Comparison of ENCODE assay signal across 19 mouse cellular contexts in the genomic region with DNA sequence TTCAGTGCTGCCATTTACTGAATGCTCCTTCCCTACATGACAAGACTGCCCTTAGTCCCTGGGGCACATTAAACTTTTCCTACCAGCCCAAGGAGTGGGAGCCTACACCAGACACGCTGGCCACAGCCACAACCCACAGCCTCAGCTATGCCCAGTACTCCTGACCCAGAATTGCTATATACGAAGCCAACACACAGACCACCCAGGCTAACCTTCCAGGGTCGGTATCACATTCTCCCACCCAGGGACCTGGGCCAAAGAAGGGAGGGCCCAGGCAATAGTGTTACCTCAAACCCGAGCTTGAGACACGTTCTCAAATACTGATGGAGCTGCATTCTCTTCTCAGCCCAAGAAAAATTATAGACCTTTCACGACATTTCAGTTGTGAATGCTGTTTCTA.
"Had no signal": no experiment of that assay in that cellular context is flagged by ENCODE, and none has a peak within 500 bp of the region (broad histone marks: within the 10 kb centered on the region; RNA-seq: fewer than 3 reads in every experiment).

No protein-coding gene starts in this region.

- H3K36me3 ChIP-seq: midbrain, embryonic 12.5 days; stomach, embryonic 15.5 days had no signal

- H3K9ac ChIP-seq: liver, embryonic 14.5 days; liver, postnatal 0 days; lung, embryonic 14.5 days; midbrain, embryonic 12.5 days; stomach, embryonic 15.5 days had no signal

- H3K4me3 ChIP-seq: layer of hippocampus, adult 2 months; midbrain, embryonic 12.5 days; myocyte; stomach, embryonic 15.5 days had no signal

- H3K4me2 ChIP-seq: liver, embryonic 11.5 days; lung, embryonic 14.5 days; midbrain, embryonic 12.5 days; stomach, embryonic 15.5 days had no signal

- H3K9me3 ChIP-seq: midbrain, embryonic 12.5 days; stomach, embryonic 15.5 days had no signal

- H3K27ac ChIP-seq: kidney, postnatal 0 days; layer of hippocampus, adult 2 months; liver, embryonic 14.5 days; macrophage; midbrain, embryonic 12.5 days; stomach, embryonic 15.5 days had no signal

- H3K27me3 ChIP-seq: stomach, embryonic 15.5 days had no signal

- ATAC-seq: liver, postnatal 0 days; lung, postnatal 0 days; midbrain, embryonic 16.5 days had no signal

- DNase-seq: kidney, adult 2 months; kidney, postnatal 25 days; layer of hippocampus, adult 9-11 months; liver, postnatal 0 days; lung, embryonic 14.5 days; retina, postnatal 1 day; right cerebral cortex, postnatal 25 days; spleen, adult 18-20 months; thymus, postnatal 25 days had no signal
